Mouse (Mus musculus) lung, postnatal 0 days (tissue): ENCODE measurements at regions not wholly inside any gene's neighbourhood (a gene's known extent, or its start where the extent isn't known, plus 50 kb on each side); places are given as distances from the start of the nearest gene placed in this dataset.

Source experiments
- ATAC-seq: fragments of 200-750 bp; cut with Nextera tagmentation; 2 replicates; pipeline ENCODE4 v1.8.0; 2017; ENCODE audit warnings: moderate library complexity
- DNase-seq: peaks from one replicate; pipeline ENCODE4 v3.0.0-alpha.2; 2016; ENCODE audit warnings: low spot score
- H3K27ac ChIP-seq: fragments of 300-500 bp; sonication (generic); 2 replicates; pipeline ENCODE4 v1.5.1; 2014; ENCODE audit warnings: antibody characterized with exemption, mild to moderate bottlenecking, low read length, mixed read lengths
- H3K27me3 ChIP-seq: fragments of 300-500 bp; sonication (generic); replicated peaks from 2 replicates; pipeline ENCODE4 v1.6.1; 2014; ENCODE audit warnings: low read length, mixed read lengths; ENCODE audit not compliant: insufficient read depth
- H3K36me3 ChIP-seq: fragments of 300-500 bp; sonication (generic); 2 replicates; pipeline ENCODE4 v1.6.1; 2014; ENCODE audit warnings: low read length, mixed read lengths; ENCODE audit not compliant: insufficient read depth
- H3K4me1 ChIP-seq: fragments of 300-500 bp; sonication (generic); 2 replicates; pipeline ENCODE4 v1.6.1; 2014; ENCODE audit warnings: antibody characterized with exemption, low read depth, low read length, mixed read lengths; ENCODE audit not compliant: insufficient read depth
- H3K4me2 ChIP-seq: fragments of 300-500 bp; sonication (generic); replicated peaks from 2 replicates; pipeline ENCODE4 v1.6.1; 2014; ENCODE audit warnings: low read depth, mild to moderate bottlenecking, low read length, moderate library complexity, mixed read lengths
- H3K4me3 ChIP-seq: fragments of 300-500 bp; sonication (generic); 2 replicates; pipeline ENCODE4 v1.5.1; 2014; ENCODE audit warnings: low read depth, low read length
- H3K9ac ChIP-seq: fragments of 300-500 bp; sonication (generic); replicated peaks from 2 replicates; pipeline ENCODE4 v1.6.1; 2014; ENCODE audit warnings: low read depth, mild to moderate bottlenecking
- H3K9me3 ChIP-seq: fragments of 300-500 bp; sonication (generic); 2 replicates; pipeline ENCODE4 v1.6.1; 2016; ENCODE audit warnings: low read length, mixed read lengths
- CTCF ChIP-seq: IDR thresholded peaks from 2 replicates; pipeline ENCODE4 v1.5.1; 2016; ENCODE audit warnings: antibody characterized with exemption, mild to moderate bottlenecking
- EP300 ChIP-seq: IDR thresholded peaks from 2 replicates; pipeline ENCODE4 v1.6.1; 2016; ENCODE audit warnings: antibody characterized with exemption, mild to moderate bottlenecking, control low read depth
- WGBS: fragments of 180-500 bp; shearing (Covaris S2); extraction: QIAGEN DNeasy Blood & Tissue Kit; methylation state at CpG from one replicate; pipeline ENCODE4 v1.1.7; 2014; 5-methylcytosine and 5-hydroxymethylcytosine counted together

GRCm38 (mm10) chr11:112137401-112138020, 644.5 kb upstream of the Sox9 start:
- H3K4me2 ChIP-seq: no peak overlapping the region

DNA sequence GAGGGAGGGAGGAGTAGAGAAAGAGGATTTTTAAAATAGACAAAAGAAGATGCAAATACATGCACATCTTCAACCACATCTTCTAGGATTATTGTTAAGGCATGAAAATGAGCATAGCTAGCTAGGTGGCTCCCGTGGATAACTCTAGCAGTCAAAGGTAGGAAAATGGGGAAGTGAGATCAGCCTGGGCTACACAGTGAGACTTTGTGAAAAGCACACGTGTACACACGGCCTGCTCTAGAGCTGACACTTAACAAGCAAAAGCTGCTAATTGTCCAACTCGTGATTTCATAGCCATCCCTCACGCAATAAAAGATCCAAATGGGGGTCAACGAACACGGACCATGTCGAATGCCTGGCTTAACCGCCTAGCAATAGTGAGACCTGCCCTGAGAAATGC, 642.0 kb upstream of the Sox9 start:
- DNase-seq (no peak), ATAC-seq (no peak)
- H3K9me3 ChIP-seq: no peaks in the 10 kb centered on the region
- 88% methylated on average over 9 of the region's 9 CpGs for WGBS
- no peak overlapping the region for H3K4me3 ChIP-seq
- TF ChIP-seq EP300 (no peak), CTCF (no peak)
- H3K27ac ChIP-seq: no peak overlapping the region
- H3K9ac ChIP-seq: no peak overlapping the region
- H3K4me1 ChIP-seq: no peaks in the 10 kb centered on the region
- H3K36me3 ChIP-seq: no peaks in the 10 kb centered on the region
- no peaks in the 10 kb centered on the region for H3K27me3 ChIP-seq
- no peak overlapping the region for H3K4me2 ChIP-seq

More at GRCm38 (mm10) chr11:112137401-112138020, 644.5 kb upstream of the Sox9 start:
- H3K4me3 ChIP-seq: no peak overlapping the region
- no peaks in the 10 kb centered on the region for H3K27me3 ChIP-seq
- TF ChIP-seq EP300: no peak
- TF ChIP-seq CTCF: no peak
- H3K4me1 ChIP-seq: no peaks in the 10 kb centered on the region
- H3K9me3 ChIP-seq: no peaks in the 10 kb centered on the region
- DNase-seq (no peak), ATAC-seq (no peak)
- no peak overlapping the region for H3K9ac ChIP-seq
- H3K27ac ChIP-seq: no peak overlapping the region
- no peaks in the 10 kb centered on the region for H3K36me3 ChIP-seq
- 36% methylated on average over 8 of the region's 8 CpGs for WGBS

GRCm38 (mm10) chr11:112140495-112140894, 641.5 kb upstream of the Sox9 start:
- ATAC-seq: no peak
- 91% methylated on average over 4 of the region's 4 CpGs for WGBS
- DNase-seq: no peak

DNA sequence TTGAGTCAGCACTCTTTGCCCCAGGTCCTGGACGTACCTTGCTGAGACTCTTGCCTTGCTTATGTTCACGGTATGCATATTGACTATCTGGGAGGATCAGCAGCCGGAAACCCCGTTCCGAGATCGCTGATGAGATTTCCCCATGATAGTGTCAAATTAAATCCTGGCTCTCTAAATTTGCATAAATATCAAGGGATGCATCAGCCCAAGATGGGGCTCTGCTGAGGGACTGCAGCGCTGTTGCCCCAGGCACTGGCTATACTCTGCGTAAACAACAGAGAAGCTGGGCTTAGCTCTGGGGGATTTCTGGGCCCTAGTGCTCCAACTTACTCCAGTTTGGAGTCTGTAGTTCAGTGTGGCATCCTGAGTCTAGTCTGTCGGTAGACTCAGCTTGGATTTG, 641.1 kb upstream of the Sox9 start:
- WGBS: 88% methylated on average over 9 of the region's 9 CpGs

More at GRCm38 (mm10) chr11:112140495-112140894, 641.5 kb upstream of the Sox9 start:
- no peaks in the 10 kb centered on the region for H3K36me3 ChIP-seq
- no peak overlapping the region for H3K4me2 ChIP-seq
- TF ChIP-seq EP300 (no peak), CTCF (no peak)
- no peaks in the 10 kb centered on the region for H3K9me3 ChIP-seq
- no peaks in the 10 kb centered on the region for H3K4me1 ChIP-seq
- no peak overlapping the region for H3K27ac ChIP-seq
- H3K4me3 ChIP-seq: no peak overlapping the region
- H3K9ac ChIP-seq: no peak overlapping the region
- no peaks in the 10 kb centered on the region for H3K27me3 ChIP-seq

DNA sequence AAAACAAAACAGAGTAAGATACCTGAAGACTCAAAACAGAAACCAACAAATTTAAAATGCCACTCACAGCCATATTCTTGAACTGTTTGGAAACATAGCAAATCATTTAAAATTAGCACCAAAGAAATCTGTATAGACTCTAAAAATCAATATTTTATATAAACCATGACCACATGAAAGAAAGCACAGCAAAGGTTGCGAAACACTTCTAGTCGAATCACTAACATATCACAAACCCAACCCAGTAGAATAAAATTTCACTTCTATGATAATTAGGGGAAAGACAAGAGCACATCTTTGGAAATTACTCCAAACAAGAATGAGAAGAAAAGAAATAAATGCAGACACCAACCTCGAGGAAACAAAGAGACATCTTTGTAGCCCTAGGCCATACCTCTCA, 630.0 kb upstream of the Sox9 start:
- 81% methylated on average over 3 of the region's 3 CpGs for WGBS
- Histone ChIP-seq H3K4me1 (no peaks in the 10 kb centered on the region), H3K9me3 (no peaks in the 10 kb centered on the region), H3K27me3 (no peaks in the 10 kb centered on the region), H3K27ac (no peak overlapping the region), H3K36me3 (no peaks in the 10 kb centered on the region), H3K4me2 (no peak overlapping the region), H3K9ac (no peak overlapping the region), H3K4me3 (no peak overlapping the region)
- ATAC-seq (no peak), DNase-seq (no peak)
- TF ChIP-seq CTCF (no peak), EP300 (no peak)

More for the DNA sequence above, 641.1 kb upstream of the Sox9 start:
- H3K4me3 ChIP-seq: no peak overlapping the region
- no peak overlapping the region for H3K4me2 ChIP-seq
- H3K9ac ChIP-seq: no peak overlapping the region
- H3K4me1 ChIP-seq: no peaks in the 10 kb centered on the region
- H3K9me3 ChIP-seq: no peaks in the 10 kb centered on the region
- ATAC-seq (no peak), DNase-seq (no peak)
- TF ChIP-seq CTCF: no peak
- TF ChIP-seq EP300: no peak
- H3K27ac ChIP-seq: no peak overlapping the region
- H3K27me3 ChIP-seq: no peaks in the 10 kb centered on the region
- no peaks in the 10 kb centered on the region for H3K36me3 ChIP-seq

GRCm38 (mm10) chr11:112153198-112153597, 628.8 kb upstream of the Sox9 start:
- DNase-seq: no peak
- no peaks in the 10 kb centered on the region for H3K36me3 ChIP-seq
- H3K4me2 ChIP-seq: no peak overlapping the region
- H3K9me3 ChIP-seq: no peaks in the 10 kb centered on the region
- TF ChIP-seq EP300 (no peak), CTCF (no peak)
- no peaks in the 10 kb centered on the region for H3K4me1 ChIP-seq
- WGBS: 93% methylated on average over 5 of the region's 5 CpGs
- no peak overlapping the region for H3K27ac ChIP-seq
- H3K27me3 ChIP-seq: no peaks in the 10 kb centered on the region
- no peak for ATAC-seq
- no peak overlapping the region for H3K4me3 ChIP-seq
- no peak overlapping the region for H3K9ac ChIP-seq
